Mouse (Mus musculus): ENCODE results near the gene Rprd2.

GRCm38 (mm10) chr3:95793662-95794061 lies 25.0 kb downstream of the Rprd2 start:
- TF ChIP-seq GATA1 (IDR thresholded peaks at IDR 0.05; ENCODE audit: low read length) (no peak), TAL1 (IDR thresholded peaks at IDR 0.05; ENCODE audit: low read length) (no peak)

Measured in erythroblast, embryonic 14.5 days (primary cell).